Mouse (Mus musculus) thymus, adult 2 months (tissue): Measurements from ENCODE around the gene Usp2.

Source experiments
- CTCF ChIP-seq: fragments of 200-500 bp; IDR thresholded peaks from 2 replicates; pipeline ENCODE4 v1.5.1; 2012; ENCODE audit warnings: mild to moderate bottlenecking, control low read depth, low read length, moderate library complexity, borderline replicate concordance; ENCODE audit not compliant: control insufficient read depth, poor library complexity, insufficient read depth; ENCODE audit errors: extremely low read depth
- POLR2A ChIP-seq: fragments of 200-500 bp; IDR thresholded peaks from 2 replicates; pipeline ENCODE4 v1.6.1; 2012; ENCODE audit warnings: mild to moderate bottlenecking, low read length, control low read depth, moderate library complexity; ENCODE audit not compliant: control insufficient read depth, poor library complexity, insufficient read depth; ENCODE audit errors: extremely low read depth

DNA sequence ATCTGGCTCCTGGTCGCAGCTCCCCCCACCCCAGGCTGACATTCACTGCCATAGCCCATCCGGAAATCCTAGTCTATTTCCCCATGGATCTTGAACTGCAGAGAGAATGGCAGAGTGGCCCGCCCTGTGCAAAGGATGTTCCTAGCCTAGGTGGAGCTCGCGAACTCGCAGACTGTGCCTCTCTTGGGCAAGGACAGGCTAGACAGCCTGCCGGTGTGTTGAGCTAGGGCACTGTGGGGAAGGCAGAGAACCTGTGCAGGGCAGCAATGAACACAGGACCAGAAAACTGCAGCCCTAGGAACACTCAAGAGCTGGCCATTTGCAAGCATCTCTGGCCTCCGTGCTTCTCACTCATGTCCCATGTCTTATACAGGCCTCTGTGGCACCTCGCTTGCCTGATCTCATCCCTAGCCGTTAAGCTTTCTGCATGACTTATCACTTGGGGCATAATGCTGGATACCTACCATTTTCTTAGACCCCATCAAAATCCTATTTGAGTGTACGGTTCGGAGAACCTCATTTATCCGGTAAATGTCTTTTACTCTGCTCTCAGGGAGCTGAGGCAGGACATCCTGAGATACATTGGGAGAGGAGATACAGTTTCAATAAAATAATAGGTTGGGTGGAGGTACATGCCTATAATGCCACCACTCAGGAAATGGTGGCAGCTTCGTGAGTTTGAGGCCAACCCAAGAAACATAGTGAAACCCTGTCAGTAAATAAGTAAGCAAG lies 22.2 kb upstream of the Usp2 start:
- peak; percentile 39; the same call in 1 of the 2 replicates for TF ChIP-seq CTCF
- peak; percentile 35; the same call in 1 of the 2 replicates for TF ChIP-seq POLR2A
